Mouse (Mus musculus): ENCODE measurements around the gene Mrtfa. TPM values are rescaled to one million over a fixed set of nuclear protein-coding genes. Genes with fewer than 3 reads are reported as not detected.

The Mrtfa gene
- total RNA-seq, 2 experiments from 2014 or later: 17.6 to 27.3 TPM

- ATAC-seq (replicated peaks; ENCODE audit: poor library complexity): no peak
Observed at GRCm38 (mm10) chr15:81006127-81006735, 184.3 kb downstream of the Mrtfa start.

- peak; percentile 77 for ATAC-seq (replicated peaks; ENCODE audit: poor library complexity)
Observed at GRCm38 (mm10) chr15:81000419-81001138, 190.0 kb downstream of the Mrtfa start.

- ATAC-seq (replicated peaks; ENCODE audit: poor library complexity): peak; percentile 46; the same call in 1 of the 2 replicates
Observed at GRCm38 (mm10) chr15:80997077-80997476, 193.5 kb downstream of the Mrtfa start.

GRCm38 (mm10) chr15:80996090-80996835 is 194.3 kb downstream of the Mrtfa start:
- no peak for ATAC-seq (replicated peaks; ENCODE audit: poor library complexity)

- ATAC-seq (replicated peaks; ENCODE audit: poor library complexity): no peak
Observed at GRCm38 (mm10) chr15:80994959-80995358, 195.6 kb downstream of the Mrtfa start.

GRCm38 (mm10) chr15:80989712-80990111 is 200.8 kb downstream of the Mrtfa start:
- ATAC-seq (replicated peaks; ENCODE audit: poor library complexity): no peak

GRCm38 (mm10) chr15:80988331-80988730 is 202.2 kb downstream of the Mrtfa start:
- peak; percentile 85 for ATAC-seq (replicated peaks; ENCODE audit: poor library complexity)

- ATAC-seq (replicated peaks; ENCODE audit: poor library complexity): no peak
Observed at GRCm38 (mm10) chr15:80983264-80983663, 207.3 kb downstream of the Mrtfa start.

- peak; percentile 71 for ATAC-seq (replicated peaks; ENCODE audit: poor library complexity)
Observed at GRCm38 (mm10) chr15:80981176-80981575, 209.4 kb downstream of the Mrtfa start.

GRCm38 (mm10) chr15:80979611-80980010 is 210.9 kb downstream of the Mrtfa start:
- no peak for ATAC-seq (replicated peaks; ENCODE audit: poor library complexity)

- peak; percentile 84 for ATAC-seq (replicated peaks; ENCODE audit: poor library complexity)
Observed at GRCm38 (mm10) chr15:80977620-80978334, 212.8 kb downstream of the Mrtfa start, which contains the start of gene Sgsm3. Sgsm3 (plus strand) TSS chr15:80977765.

GRCm38 (mm10) chr15:80975666-80976065 is 214.9 kb downstream of the Mrtfa start:
- ATAC-seq (replicated peaks; ENCODE audit: poor library complexity): no peak

- ATAC-seq (replicated peaks; ENCODE audit: poor library complexity): no peak
Observed at GRCm38 (mm10) chr15:80974311-80974710, 216.2 kb downstream of the Mrtfa start.

- no peak for ATAC-seq (replicated peaks; ENCODE audit: poor library complexity)
Observed at GRCm38 (mm10) chr15:80969371-80969770, 221.2 kb downstream of the Mrtfa start.

Other genes with a start within 250 kb of the Mrtfa start
- gene Adsl, start 242.3 kb downstream of the Mrtfa start, total RNA-seq (2015): 45.5 and 46.5 TPM in 2 replicates
- 164 and 185 TPM in 2 replicates for gene Adsl, start 242.3 kb downstream of the Mrtfa start, total RNA-seq (2017)
- gene Sgsm3, start 213.0 kb downstream of the Mrtfa start, total RNA-seq (2015): 7.2 and 7.5 TPM in 2 replicates
- gene Sgsm3, start 213.0 kb downstream of the Mrtfa start, total RNA-seq (2017): 21.7 and 26.0 TPM in 2 replicates
- gene Mchr1, start 44.7 kb upstream of the Mrtfa start, total RNA-seq (2015): not detected in 2 replicates
- not detected in 2 replicates for gene Mchr1, start 44.7 kb upstream of the Mrtfa start, total RNA-seq (2017)
- gene Slc25a17, start 170.1 kb upstream of the Mrtfa start, total RNA-seq (2015): 77.2 and 78.7 TPM in 2 replicates
- gene Slc25a17, start 170.1 kb upstream of the Mrtfa start, total RNA-seq (2017): 89.4 and 90.6 TPM in 2 replicates
- 155 and 166 TPM in 2 replicates for gene St13, start 209.3 kb upstream of the Mrtfa start, total RNA-seq (2015)
- gene St13, start 209.3 kb upstream of the Mrtfa start, total RNA-seq (2017): 258 and 365 TPM in 2 replicates
- 7.2 and 8.5 TPM in 2 replicates for gene Xpnpep3, start 209.4 kb upstream of the Mrtfa start, total RNA-seq (2015)
- 17.5 and 27.8 TPM in 2 replicates for gene Xpnpep3, start 209.4 kb upstream of the Mrtfa start, total RNA-seq (2017)
- not detected in 2 replicates for gene Dnajb7, start 217.5 kb upstream of the Mrtfa start, total RNA-seq (2015)
- 0.17 TPM in 1 of 2 replicates, not detected in the other for gene Dnajb7, start 217.5 kb upstream of the Mrtfa start, total RNA-seq (2017)